Mouse (Mus musculus): ENCODE measurements at regions not wholly inside any gene's neighbourhood (a gene's known extent, or its start where the extent isn't known, plus 50 kb on each side); places are given as distances from the start of the nearest gene placed in this dataset.

DNA sequence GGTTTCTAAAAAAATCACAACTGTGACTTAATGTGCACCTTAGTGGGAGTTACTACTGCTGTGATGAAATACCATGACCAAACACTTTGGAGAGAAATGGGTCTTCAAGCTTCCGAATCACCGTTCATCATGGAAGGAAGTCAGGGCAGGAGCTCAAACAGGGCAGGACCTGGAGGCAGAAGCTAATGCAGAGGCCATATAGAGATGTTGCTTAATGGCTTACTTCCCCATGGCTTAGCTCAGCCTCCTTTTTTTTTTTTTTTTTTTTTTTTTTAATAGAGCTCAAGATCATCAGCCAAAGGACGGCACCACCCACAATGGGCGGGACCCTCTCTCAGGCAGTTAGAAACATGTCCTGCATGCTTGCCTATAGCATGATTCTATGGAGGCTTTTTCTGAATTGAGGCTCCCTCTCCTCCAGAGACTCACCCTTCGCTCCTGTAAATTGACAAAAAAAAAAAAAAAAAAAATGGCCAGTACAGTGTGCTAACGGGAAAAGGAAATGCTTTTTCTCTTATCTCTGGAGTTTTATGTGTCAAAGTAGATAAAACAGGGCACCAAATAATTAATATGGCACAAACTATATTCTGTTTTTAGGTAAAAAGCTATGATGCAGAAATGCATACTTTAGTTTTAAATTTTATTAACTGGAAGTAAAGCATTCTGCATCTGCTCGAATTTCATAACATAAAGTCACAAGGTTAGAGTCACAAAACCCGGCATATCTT, 149.0 kb upstream of the Sema3a start:
- no peaks in the 10 kb centered on the region for H3K36me3 ChIP-seq (ENCODE audit: control insufficient read depth, insufficient read depth, low read length)
- no peak overlapping the region for H3K27ac ChIP-seq (replicated peaks)
- no peak overlapping the region for H3K9ac ChIP-seq (ENCODE audit: low read length)
- H3K4me2 ChIP-seq (replicated peaks; ENCODE audit: low read depth), result no peak overlapping the region
- DNase-seq (ENCODE audit: low spot score) (no peak), ATAC-seq (ENCODE audit: low FRiP score, low TSS enrichment) (no peak)
- H3K4me3 ChIP-seq (ENCODE audit: low read depth, low read length), result no peak overlapping the region
- no peaks in the 10 kb centered on the region for H3K9me3 ChIP-seq (ENCODE audit: control insufficient read depth, low read length)
- TF ChIP-seq EP300 (optimal IDR thresholded peaks at IDR 0.05) (no peak), CTCF (IDR thresholded peaks at IDR 0.05; ENCODE audit: low read depth) (no peak)
- no peaks in the 10 kb centered on the region for H3K4me1 ChIP-seq (replicated peaks; ENCODE audit: control insufficient read depth, insufficient read depth)
- no peaks in the 10 kb centered on the region for H3K27me3 ChIP-seq (ENCODE audit: control insufficient read depth, insufficient read depth, low read length)
- WGBS, result 74% methylated on average over 8 of the region's 8 CpGs

- DNase-seq (ENCODE audit: low spot score) (no peak), ATAC-seq (ENCODE audit: low FRiP score, low TSS enrichment) (no peak)
- TF ChIP-seq EP300 (optimal IDR thresholded peaks at IDR 0.05) (no peak), CTCF (IDR thresholded peaks at IDR 0.05; ENCODE audit: low read depth) (no peak)
- Histone ChIP-seq H3K4me1 (replicated peaks; ENCODE audit: control insufficient read depth, insufficient read depth) (no peaks in the 10 kb centered on the region), H3K27me3 (ENCODE audit: control insufficient read depth, insufficient read depth, low read length) (no peaks in the 10 kb centered on the region), H3K9ac (ENCODE audit: low read length) (no peak overlapping the region), H3K27ac (replicated peaks) (no peak overlapping the region), H3K36me3 (ENCODE audit: control insufficient read depth, insufficient read depth, low read length) (no peaks in the 10 kb centered on the region), H3K4me2 (replicated peaks; ENCODE audit: low read depth) (no peak overlapping the region), H3K9me3 (ENCODE audit: control insufficient read depth, low read length) (no peaks in the 10 kb centered on the region), H3K4me3 (ENCODE audit: low read depth, low read length) (no peak overlapping the region)
- WGBS, result 73% methylated on average over 2 of the region's 2 CpGs
Observed at GRCm38 (mm10) chr5:12977875-12978274, 147.3 kb upstream of the Sema3a start.

GRCm38 (mm10) chr5:12993826-12994225, 131.4 kb upstream of the Sema3a start:
- no peak overlapping the region for H3K27ac ChIP-seq (replicated peaks)
- no peaks in the 10 kb centered on the region for H3K4me1 ChIP-seq (replicated peaks; ENCODE audit: control insufficient read depth, insufficient read depth)
- no peak overlapping the region for H3K9ac ChIP-seq (ENCODE audit: low read length)
- no peak overlapping the region for H3K4me2 ChIP-seq (replicated peaks; ENCODE audit: low read depth)
- 80% methylated on average over 1 of the region's 1 CpGs for WGBS
- TF ChIP-seq CTCF (IDR thresholded peaks at IDR 0.05; ENCODE audit: low read depth) (no peak), EP300 (optimal IDR thresholded peaks at IDR 0.05) (no peak)
- no peaks in the 10 kb centered on the region for H3K36me3 ChIP-seq (ENCODE audit: control insufficient read depth, insufficient read depth, low read length)
- no peaks in the 10 kb centered on the region for H3K9me3 ChIP-seq (ENCODE audit: control insufficient read depth, low read length)
- H3K27me3 ChIP-seq (ENCODE audit: control insufficient read depth, insufficient read depth, low read length), result no peaks in the 10 kb centered on the region
- no peak overlapping the region for H3K4me3 ChIP-seq (ENCODE audit: low read depth, low read length)
- no peak for DNase-seq (ENCODE audit: low spot score)
- no peak for ATAC-seq (ENCODE audit: low FRiP score, low TSS enrichment)

DNA sequence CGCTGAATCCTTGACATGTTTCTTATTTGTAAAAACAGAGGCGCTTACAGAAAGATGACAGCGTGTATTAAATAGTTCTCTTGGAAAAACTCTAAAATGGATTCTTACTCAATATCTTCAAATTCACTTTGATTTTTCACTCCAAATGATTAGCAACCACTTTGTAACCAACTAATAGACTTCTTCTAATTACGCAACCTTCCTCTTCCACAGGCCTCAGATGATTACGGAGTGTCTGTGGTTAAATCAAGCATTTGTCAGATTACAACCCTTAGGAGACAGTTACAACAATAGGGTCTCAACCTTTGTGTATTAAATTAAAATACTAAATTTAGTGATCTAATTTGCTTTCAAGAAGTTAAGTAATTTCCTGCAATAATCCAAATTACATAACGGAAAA, 127.8 kb upstream of the Sema3a start:
- Histone ChIP-seq H3K27ac (replicated peaks) (no peak overlapping the region), H3K4me1 (replicated peaks; ENCODE audit: control insufficient read depth, insufficient read depth) (no peaks in the 10 kb centered on the region), H3K9ac (ENCODE audit: low read length) (no peak overlapping the region), H3K9me3 (ENCODE audit: control insufficient read depth, low read length) (no peaks in the 10 kb centered on the region), H3K4me3 (ENCODE audit: low read depth, low read length) (no peak overlapping the region), H3K4me2 (replicated peaks; ENCODE audit: low read depth) (no peak overlapping the region), H3K36me3 (ENCODE audit: control insufficient read depth, insufficient read depth, low read length) (no peaks in the 10 kb centered on the region), H3K27me3 (ENCODE audit: control insufficient read depth, insufficient read depth, low read length) (no peaks in the 10 kb centered on the region)
- WGBS, result 84% methylated on average over 6 of the region's 6 CpGs
- ATAC-seq (ENCODE audit: low FRiP score, low TSS enrichment) (no peak), DNase-seq (ENCODE audit: low spot score) (no peak)
- TF ChIP-seq EP300 (optimal IDR thresholded peaks at IDR 0.05), result no peak
- no peak for TF ChIP-seq CTCF (IDR thresholded peaks at IDR 0.05; ENCODE audit: low read depth)

GRCm38 (mm10) chr5:13007132-13007531, 118.1 kb upstream of the Sema3a start:
- no peak overlapping the region for H3K9ac ChIP-seq (ENCODE audit: low read length)
- DNase-seq (ENCODE audit: low spot score), result no peak
- no peak overlapping the region for H3K4me3 ChIP-seq (ENCODE audit: low read depth, low read length)
- H3K4me1 ChIP-seq (replicated peaks; ENCODE audit: control insufficient read depth, insufficient read depth), result no peaks in the 10 kb centered on the region
- WGBS, result 70% methylated on average over 6 of the region's 6 CpGs
- no peaks in the 10 kb centered on the region for H3K27me3 ChIP-seq (ENCODE audit: control insufficient read depth, insufficient read depth, low read length)
- no peak overlapping the region for H3K27ac ChIP-seq (replicated peaks)
- TF ChIP-seq CTCF (IDR thresholded peaks at IDR 0.05; ENCODE audit: low read depth) (no peak), EP300 (optimal IDR thresholded peaks at IDR 0.05) (no peak)
- H3K36me3 ChIP-seq (ENCODE audit: control insufficient read depth, insufficient read depth, low read length), result no peaks in the 10 kb centered on the region
- no peaks in the 10 kb centered on the region for H3K9me3 ChIP-seq (ENCODE audit: control insufficient read depth, low read length)
- no peak for ATAC-seq (ENCODE audit: low FRiP score, low TSS enrichment)
- H3K4me2 ChIP-seq (replicated peaks; ENCODE audit: low read depth), result no peak overlapping the region

- Histone ChIP-seq H3K4me2 (replicated peaks; ENCODE audit: low read depth) (no peak overlapping the region), H3K9me3 (ENCODE audit: control insufficient read depth, low read length) (no peaks in the 10 kb centered on the region), H3K27ac (replicated peaks) (no peak overlapping the region), H3K36me3 (ENCODE audit: control insufficient read depth, insufficient read depth, low read length) (no peaks in the 10 kb centered on the region), H3K4me3 (ENCODE audit: low read depth, low read length) (no peak overlapping the region), H3K27me3 (ENCODE audit: control insufficient read depth, insufficient read depth, low read length) (no peaks in the 10 kb centered on the region), H3K4me1 (replicated peaks; ENCODE audit: control insufficient read depth, insufficient read depth) (no peaks in the 10 kb centered on the region), H3K9ac (ENCODE audit: low read length) (no peak overlapping the region)
- TF ChIP-seq EP300 (optimal IDR thresholded peaks at IDR 0.05) (no peak), CTCF (IDR thresholded peaks at IDR 0.05; ENCODE audit: low read depth) (no peak)
- DNase-seq (ENCODE audit: low spot score), result no peak
- no peak for ATAC-seq (ENCODE audit: low FRiP score, low TSS enrichment)
- WGBS, result 52% methylated on average over 3 of the region's 3 CpGs
Observed at GRCm38 (mm10) chr5:13022270-13022669, 102.9 kb upstream of the Sema3a start.

Data from stomach, postnatal 0 days (tissue).